Mouse (Mus musculus): ENCODE results near the gene Ercc6l. TPM values are rescaled to one million over a fixed set of nuclear protein-coding genes. Genes with fewer than 3 reads are reported as not detected.
A peak's percentile ranks its signal among the peaks of the same experiment; 100 is the strongest.
"Not testable (repeated sequence)": the region's sequence is repeated elsewhere in the genome, so short reads cannot be mapped to it uniquely, and the experiment has no call there.

Gene Ercc6l
- polyA plus RNA-seq, 1 experiment from 2014 or later: 8.7 TPM

DNA sequence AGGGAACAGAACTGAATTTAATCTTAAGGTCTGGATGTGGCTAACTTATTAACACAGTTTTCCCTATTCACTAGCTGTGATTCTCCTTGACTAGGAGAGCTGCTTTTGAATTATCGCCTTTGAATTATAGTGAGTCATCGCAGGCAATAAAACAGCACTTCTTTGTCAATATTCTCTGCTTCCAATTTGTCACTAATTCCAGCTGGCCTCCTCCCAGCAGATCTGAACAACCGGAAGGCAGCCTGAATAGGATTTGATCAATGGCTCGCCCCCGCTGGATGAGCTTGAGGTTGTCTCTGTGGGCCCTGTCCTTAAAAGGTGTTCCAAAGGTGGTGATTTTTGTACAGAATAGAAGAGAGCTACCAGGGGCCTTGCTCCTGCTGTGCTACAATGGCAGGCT, 9.6 kb upstream of the Ercc6l start:
- no peak overlapping the region for H3K9ac ChIP-seq
- H3K4me3 ChIP-seq: no peak overlapping the region
- ATAC-seq (ENCODE audit: low FRiP score, low read depth): no peak
- H3K4me1 ChIP-seq: no peaks in the 10 kb centered on the region
- H3K36me3 ChIP-seq: no peaks in the 10 kb centered on the region
- H3K9me3 ChIP-seq: no peaks in the 10 kb centered on the region
- H3K27me3 ChIP-seq (replicated peaks): no peaks in the 10 kb centered on the region
- no peak overlapping the region for H3K27ac ChIP-seq
- no peak overlapping the region for H3K4me2 ChIP-seq (replicated peaks)
- WGBS: 36% methylated on average over 5 of the region's 5 CpGs

DNA sequence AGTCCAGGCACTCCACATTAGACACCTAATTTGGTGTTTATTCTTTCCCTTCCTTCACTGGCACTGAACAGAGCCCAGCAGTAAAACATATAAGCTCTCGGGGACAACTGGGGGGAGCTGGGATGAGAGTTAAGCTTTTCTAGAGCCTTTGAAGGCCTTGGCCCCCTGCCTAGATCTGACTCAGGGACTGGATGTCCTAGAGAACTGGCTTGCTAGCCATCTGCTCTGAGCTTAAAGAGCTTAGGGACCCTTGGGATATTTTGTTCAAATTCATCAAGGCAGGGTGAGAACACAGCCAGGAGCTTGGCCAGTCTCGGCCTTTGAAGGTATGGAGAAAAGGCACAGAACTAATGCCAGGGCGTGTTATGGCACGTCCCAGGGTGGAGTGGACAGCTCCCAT, 6.6 kb upstream of the Ercc6l start:
- Histone ChIP-seq H3K4me3 (no peak overlapping the region), H3K4me1 (no peaks in the 10 kb centered on the region), H3K4me2 (replicated peaks) (no peak overlapping the region), H3K27me3 (replicated peaks) (no peaks in the 10 kb centered on the region), H3K9me3 (no peaks in the 10 kb centered on the region), H3K27ac (no peak overlapping the region), H3K9ac (no peak overlapping the region), H3K36me3 (no peaks in the 10 kb centered on the region)
- no peak for ATAC-seq (ENCODE audit: low FRiP score, low read depth)
- WGBS: 77% methylated on average over 4 of the region's 4 CpGs

- WGBS: 47% methylated on average over 2 of the region's 2 CpGs
- no peak for ATAC-seq (ENCODE audit: low FRiP score, low read depth)
- H3K9me3 ChIP-seq: no peaks in the 10 kb centered on the region
These were observed 6.2 kb upstream of the Ercc6l start for GRCm38 (mm10) chrX:102163096-102163495.

GRCm38 (mm10) chrX:102160528-102160927, 3.6 kb upstream of the Ercc6l start:
- Histone ChIP-seq H3K9ac (no peak overlapping the region), H3K27me3 (replicated peaks) (no peaks in the 10 kb centered on the region), H3K9me3 (no peaks in the 10 kb centered on the region), H3K36me3 (no peaks in the 10 kb centered on the region), H3K4me3 (no peak overlapping the region), H3K27ac (no peak overlapping the region), H3K4me2 (replicated peaks) (no peak overlapping the region), H3K4me1 (no peaks in the 10 kb centered on the region)
- 70% methylated on average over 2 of the region's 2 CpGs for WGBS
- ATAC-seq (ENCODE audit: low FRiP score, low read depth): no peak

More at GRCm38 (mm10) chrX:102163096-102163495, 6.2 kb upstream of the Ercc6l start:
- no peak overlapping the region for H3K27ac ChIP-seq
- H3K4me1 ChIP-seq: no peaks in the 10 kb centered on the region
- no peak overlapping the region for H3K9ac ChIP-seq
- H3K4me3 ChIP-seq: no peak overlapping the region
- H3K36me3 ChIP-seq: no peaks in the 10 kb centered on the region
- no peaks in the 10 kb centered on the region for H3K27me3 ChIP-seq (replicated peaks)
- no peak overlapping the region for H3K4me2 ChIP-seq (replicated peaks)

DNA sequence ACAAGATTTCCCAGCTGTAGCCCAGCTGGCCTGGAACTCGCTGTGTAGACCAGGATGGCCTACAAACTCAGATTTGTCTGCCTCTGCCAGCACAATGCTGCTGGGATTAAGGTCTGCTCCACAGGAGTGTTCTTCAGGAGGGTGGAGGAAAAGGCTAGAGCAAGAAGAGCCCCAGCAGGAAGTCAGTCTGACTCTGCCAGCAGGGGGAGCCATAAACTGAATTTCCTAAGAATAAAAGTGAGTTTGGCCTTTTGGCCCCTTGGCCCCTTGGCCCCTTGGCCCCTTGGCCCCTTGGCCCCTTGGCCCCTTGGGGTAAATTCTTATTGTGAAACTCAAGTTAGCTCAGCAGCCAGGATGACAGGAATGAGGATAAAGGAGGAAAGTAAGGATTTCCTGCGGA, 2.9 kb upstream of the Ercc6l start:
- Histone ChIP-seq H3K27ac (no peak overlapping the region), H3K4me2 (replicated peaks) (no peak overlapping the region)
- WGBS: 40% methylated on average over 2 of the region's 2 CpGs

GRCm38 (mm10) chrX:102157423-102157791, 516 bp upstream of the Ercc6l start:
- H3K4me1 ChIP-seq: no peaks in the 10 kb centered on the region
- H3K4me2 ChIP-seq (replicated peaks): peak overlapping the region; percentile 48
- no peaks in the 10 kb centered on the region for H3K9me3 ChIP-seq
- ATAC-seq (ENCODE audit: low FRiP score, low read depth): peak; percentile 54; the same call in 1 of the 2 replicates
- H3K36me3 ChIP-seq: no peaks in the 10 kb centered on the region
- WGBS: 48% methylated on average over 5 of the region's 5 CpGs
- H3K4me3 ChIP-seq: peak overlapping the region; percentile 29
- no peak overlapping the region for H3K9ac ChIP-seq
- H3K27me3 ChIP-seq (replicated peaks): no peaks in the 10 kb centered on the region
- no peak overlapping the region for H3K27ac ChIP-seq

More for the DNA sequence above, 2.9 kb upstream of the Ercc6l start:
- Histone ChIP-seq H3K4me3 (no peak overlapping the region), H3K9me3 (no peaks in the 10 kb centered on the region), H3K27me3 (replicated peaks) (no peaks in the 10 kb centered on the region), H3K9ac (no peak overlapping the region), H3K36me3 (no peaks in the 10 kb centered on the region), H3K4me1 (no peaks in the 10 kb centered on the region)
- no peak for ATAC-seq (ENCODE audit: low FRiP score, low read depth)

DNA sequence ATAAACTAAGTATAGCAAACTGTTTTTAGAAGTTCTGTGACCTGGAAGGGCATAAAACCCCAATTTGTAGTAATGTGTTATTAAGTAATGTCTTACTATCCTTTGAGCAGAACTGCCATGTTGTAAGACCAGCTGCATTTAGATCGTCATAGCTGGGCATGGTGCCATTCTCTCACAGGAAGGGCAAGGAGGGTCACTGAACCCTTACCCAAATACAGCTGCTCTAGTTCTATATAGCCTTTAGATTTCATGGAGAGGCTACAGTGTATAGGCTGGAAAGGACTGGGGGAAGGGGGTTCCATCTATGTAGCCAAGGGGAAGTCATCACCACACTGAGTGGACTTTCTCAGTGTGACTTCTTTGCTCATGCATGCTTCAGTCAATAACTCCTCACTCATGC, 15.7 kb downstream of the Ercc6l start:
- Histone ChIP-seq H3K9ac (no peak overlapping the region), H3K4me2 (replicated peaks) (no peak overlapping the region), H3K4me3 (no peak overlapping the region), H3K9me3 (no peaks in the 10 kb centered on the region), H3K36me3 (no peaks in the 10 kb centered on the region), H3K27ac (no peak overlapping the region), H3K27me3 (replicated peaks) (no peaks in the 10 kb centered on the region), H3K4me1 (no peaks in the 10 kb centered on the region)
- WGBS: 95% methylated on average over 1 of the region's 1 CpGs
- ATAC-seq (ENCODE audit: low FRiP score, low read depth): no peak

DNA sequence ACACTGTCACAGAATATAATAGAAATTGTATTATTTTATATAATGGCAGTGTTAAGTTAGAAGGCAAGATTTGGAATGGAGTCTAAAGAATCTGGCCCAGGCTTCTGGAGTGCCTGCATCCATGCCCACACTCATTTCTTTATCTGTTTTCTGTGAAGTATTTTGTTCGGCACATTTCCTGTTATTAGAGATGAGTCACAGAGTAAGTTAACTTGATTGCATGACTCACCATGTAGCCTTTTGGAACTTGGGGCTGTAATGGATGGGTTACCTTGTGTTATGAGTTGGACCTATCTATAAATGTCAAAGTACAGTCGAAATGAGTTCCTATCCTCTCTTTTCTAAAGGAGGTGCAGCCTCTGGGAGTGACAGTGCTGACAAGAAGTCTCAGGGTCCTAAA, 35.6 kb downstream of the Ercc6l start:
- Histone ChIP-seq H3K4me1 (0 out of 2 replicates have a peak, but pooled peaks cover 3% of the 10 kb centered on the region), H3K4me3 (no peak overlapping the region), H3K4me2 (replicated peaks) (no peak overlapping the region), H3K27ac (no peak overlapping the region), H3K27me3 (replicated peaks) (no peaks in the 10 kb centered on the region), H3K9me3 (no peaks in the 10 kb centered on the region), H3K36me3 (peaks cover 10% of the 10 kb centered on the region), H3K9ac (no peak overlapping the region)
- WGBS: 85% methylated on average over 2 of the region's 2 CpGs
- no peak for ATAC-seq (ENCODE audit: low FRiP score, low read depth)

GRCm38 (mm10) chrX:102119042-102119864, 37.6 kb downstream of the Ercc6l start, which contains the start of gene Pin4:
Pin4 (plus strand) TSS chrX:102119447.
- Histone ChIP-seq H3K9me3 (no peaks in the 10 kb centered on the region), H3K27ac (no peak within 1 kb of the TSS), H3K27me3 (replicated peaks) (no peaks in the 10 kb centered on the region), H3K4me2 (replicated peaks) (peak within 1 kb of the TSS; percentile 64), H3K9ac (peak within 1 kb of the TSS; percentile 60), H3K4me3 (peak within 1 kb of the TSS; percentile 57), H3K4me1 (0 out of 2 replicates have a peak, but pooled peaks cover 3% of the 10 kb centered on the region), H3K36me3 (peaks cover 4% of the 10 kb centered on the region)
- WGBS: 13% methylated on average over 30 of the region's 30 CpGs
- ATAC-seq (ENCODE audit: low FRiP score, low read depth): peak; percentile 99

DNA sequence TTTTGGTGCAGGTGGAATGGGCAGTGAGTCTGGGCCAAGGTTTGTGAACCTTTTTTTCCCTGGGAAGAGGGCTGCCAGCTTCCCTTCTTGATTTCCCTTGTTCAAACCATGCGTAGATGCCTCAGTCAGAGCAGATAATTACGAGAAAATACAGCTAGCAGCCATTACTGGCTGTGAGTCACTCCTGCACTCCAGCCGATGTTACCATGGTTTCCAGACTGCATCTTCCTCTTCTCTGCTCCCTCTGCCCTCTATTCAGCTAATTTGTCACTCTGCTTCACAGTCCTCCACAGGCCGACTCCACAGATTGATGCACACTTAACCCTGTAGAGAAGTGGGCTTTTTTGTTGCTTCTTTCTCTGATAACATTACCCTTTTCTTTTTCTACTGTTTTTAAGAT, 41.2 kb downstream of the Ercc6l start:
- H3K27me3 ChIP-seq (replicated peaks): no peaks in the 10 kb centered on the region
- H3K9me3 ChIP-seq: no peaks in the 10 kb centered on the region
- no peak overlapping the region for H3K4me2 ChIP-seq (replicated peaks)
- no peak overlapping the region for H3K4me3 ChIP-seq
- no peak overlapping the region for H3K9ac ChIP-seq
- H3K27ac ChIP-seq: no peak overlapping the region
- H3K4me1 ChIP-seq: 0 out of 2 replicates have a peak, but pooled peaks cover 3% of the 10 kb centered on the region
- no peak for ATAC-seq (ENCODE audit: low FRiP score, low read depth)
- 42% methylated on average over 4 of the region's 4 CpGs for WGBS
- H3K36me3 ChIP-seq: no peaks in the 10 kb centered on the region

DNA sequence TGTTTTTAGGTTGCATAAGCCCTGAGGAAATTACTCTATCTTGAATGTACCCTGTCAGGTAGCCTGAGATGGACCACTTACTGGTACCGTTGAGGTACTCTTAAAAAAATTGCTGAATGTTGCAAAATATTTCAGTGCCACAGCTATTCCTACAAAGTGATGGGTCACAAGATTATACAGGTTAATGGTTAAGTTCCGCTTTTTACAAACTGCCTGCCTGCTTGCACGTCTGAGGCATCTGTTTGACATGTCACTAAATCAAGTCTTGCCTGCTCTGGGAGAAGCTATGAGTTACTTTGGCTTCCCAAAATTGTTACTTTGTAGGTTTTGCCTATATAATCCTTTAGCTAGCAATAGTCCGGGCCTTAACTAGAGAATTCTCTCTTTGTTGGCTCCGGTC, 47.5 kb downstream of the Ercc6l start:
- not testable (repeated sequence) for H3K27me3 ChIP-seq (replicated peaks); H3K4me3 ChIP-seq; H3K4me1 ChIP-seq; H3K9me3 ChIP-seq; H3K9ac ChIP-seq; H3K4me2 ChIP-seq (replicated peaks); H3K27ac ChIP-seq; H3K36me3 ChIP-seq; ATAC-seq (ENCODE audit: low FRiP score, low read depth)
- WGBS: 79% methylated on average over 5 of the region's 5 CpGs

- H3K27me3 ChIP-seq (replicated peaks); H3K36me3 ChIP-seq; H3K4me1 ChIP-seq; H3K9ac ChIP-seq; H3K9me3 ChIP-seq; H3K27ac ChIP-seq; H3K4me2 ChIP-seq (replicated peaks); H3K4me3 ChIP-seq; ATAC-seq (ENCODE audit: low FRiP score, low read depth): not testable (repeated sequence)
- WGBS: 75% methylated on average over 2 of the region's 2 CpGs
These were observed 53.1 kb downstream of the Ercc6l start for GRCm38 (mm10) chrX:102103830-102104229.

- Histone ChIP-seq H3K27ac (no peak overlapping the region), H3K4me1 (no peaks in the 10 kb centered on the region), H3K27me3 (replicated peaks) (no peaks in the 10 kb centered on the region), H3K4me3 (no peak overlapping the region), H3K9ac (no peak overlapping the region), H3K9me3 (no peaks in the 10 kb centered on the region), H3K4me2 (replicated peaks) (no peak overlapping the region), H3K36me3 (no peaks in the 10 kb centered on the region)
- WGBS: 72% methylated on average over 7 of the region's 7 CpGs
- no peak for ATAC-seq (ENCODE audit: low FRiP score, low read depth)
These were observed 55.0 kb downstream of the Ercc6l start for GRCm38 (mm10) chrX:102101886-102102285.

All from neural tube, embryonic 12.5 days (tissue).